Mouse (Mus musculus) forebrain, embryonic 15.5 days (tissue): ENCODE measurements around the gene Gm45716. TPM values are rescaled to one million over a fixed set of nuclear protein-coding genes. Genes with fewer than 3 reads are reported as not detected.

Source experiments
- ATAC-seq: fragments of 200-750 bp; cut with Nextera tagmentation; replicated peaks from 2 replicates; pipeline ENCODE4 v1.8.0; 2017; ENCODE audit warnings: mild to moderate bottlenecking, moderate TSS enrichment, moderate library complexity
- H3K27ac ChIP-seq: fragments of 300-500 bp; sonication (generic); replicated peaks from 2 replicates; pipeline ENCODE4 v1.5.1; 2015; ENCODE audit warnings: mild to moderate bottlenecking, inconsistent platforms
- H3K27me3 ChIP-seq: fragments of 300-500 bp; sonication (generic); 2 replicates; pipeline ENCODE4 v1.6.1; 2015; ENCODE audit warnings: inconsistent platforms
- H3K36me3 ChIP-seq: fragments of 300-500 bp; sonication (generic); 2 replicates; pipeline ENCODE4 v1.6.1; 2015; ENCODE audit warnings: mild to moderate bottlenecking, inconsistent platforms
- H3K4me1 ChIP-seq: fragments of 300-500 bp; sonication (generic); 2 replicates; pipeline ENCODE4 v1.6.1; 2015; ENCODE audit warnings: inconsistent platforms
- H3K4me2 ChIP-seq: fragments of 300-500 bp; sonication (generic); replicated peaks from 2 replicates; pipeline ENCODE4 v1.6.1; 2015; ENCODE audit warnings: mild to moderate bottlenecking, inconsistent platforms
- H3K4me3 ChIP-seq: fragments of 300-500 bp; sonication (generic); 2 replicates; pipeline ENCODE4 v1.5.1; 2015; ENCODE audit warnings: mild to moderate bottlenecking, inconsistent platforms
- H3K9ac ChIP-seq: fragments of 300-500 bp; sonication (generic); replicated peaks from 2 replicates; pipeline ENCODE4 v1.6.1; 2015; ENCODE audit warnings: mild to moderate bottlenecking, inconsistent platforms
- H3K9me3 ChIP-seq: fragments of 300-500 bp; sonication (generic); 2 replicates; pipeline ENCODE4 v1.6.1; 2016; ENCODE audit warnings: inconsistent platforms
- WGBS: fragments of 180-500 bp; shearing (Covaris S2); methylation state at CpG from one replicate; pipeline ENCODE4 v1.1.7; 2015; ENCODE audit warnings: mixed read lengths; 5-methylcytosine and 5-hydroxymethylcytosine counted together
- polyA plus RNA-seq: library from polyadenylated mRNA; unstranded; fragments of >200 nt; fragmentation: Nextera tagmentation; extraction: Ambion mirVana; gene quantifications from 2 replicates; pipeline ENCODE4 v1.2.1, GENCODE M21; 2015

Gene Gm45716
- polyA plus RNA-seq: 18.2 and 19.4 TPM in 2 replicates

- Histone ChIP-seq H3K9me3 (no peaks in the 10 kb centered on the region), H3K36me3 (no peaks in the 10 kb centered on the region), H3K4me1 (no peaks in the 10 kb centered on the region), H3K4me2 (no peak within 1 kb of the TSS), H3K27me3 (no peaks in the 10 kb centered on the region), H3K4me3 (no peak within 1 kb of the TSS), H3K9ac (no peak within 1 kb of the TSS), H3K27ac (no peak within 1 kb of the TSS)
- ATAC-seq: no peak
- 87% methylated on average over 7 of the region's 7 CpGs for WGBS
Observed at GRCm38 (mm10) chr11:90187441-90187840, at the start of gene Gm45716. TSS of gene Gm45716 (plus strand) at chr11:90187683.

DNA sequence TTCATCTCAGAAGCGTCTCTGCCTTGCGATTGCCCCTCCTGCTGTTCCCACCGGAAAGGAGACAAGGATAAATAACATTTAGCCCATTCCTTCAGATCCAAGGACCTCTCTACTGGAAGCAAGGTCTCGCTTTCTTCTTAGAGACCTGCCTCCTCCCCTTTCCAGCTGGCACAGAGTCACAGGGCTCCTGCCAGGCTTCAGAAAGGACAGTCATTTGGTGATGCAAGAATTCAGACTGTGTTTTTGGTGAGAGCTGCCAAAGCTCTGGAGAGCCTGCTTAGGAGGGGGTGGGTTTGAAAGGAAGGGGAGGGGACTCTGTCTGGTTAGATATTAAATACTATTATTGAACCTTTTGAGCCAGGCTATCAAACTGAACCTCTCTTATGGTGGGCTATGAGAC, 45.1 kb upstream of the Gm45716 start:
- H3K4me2 ChIP-seq: no peak overlapping the region
- no peaks in the 10 kb centered on the region for H3K36me3 ChIP-seq
- no peaks in the 10 kb centered on the region for H3K9me3 ChIP-seq
- peaks cover 11% of the 10 kb centered on the region for H3K4me1 ChIP-seq
- no peak overlapping the region for H3K4me3 ChIP-seq
- H3K27me3 ChIP-seq: no peaks in the 10 kb centered on the region
- 0 out of 2 replicates have a peak, but pooled peaks have one; percentile 53 for ATAC-seq
- H3K9ac ChIP-seq: no peak overlapping the region
- WGBS: 37% methylated on average over 4 of the region's 4 CpGs
- no peak overlapping the region for H3K27ac ChIP-seq

DNA sequence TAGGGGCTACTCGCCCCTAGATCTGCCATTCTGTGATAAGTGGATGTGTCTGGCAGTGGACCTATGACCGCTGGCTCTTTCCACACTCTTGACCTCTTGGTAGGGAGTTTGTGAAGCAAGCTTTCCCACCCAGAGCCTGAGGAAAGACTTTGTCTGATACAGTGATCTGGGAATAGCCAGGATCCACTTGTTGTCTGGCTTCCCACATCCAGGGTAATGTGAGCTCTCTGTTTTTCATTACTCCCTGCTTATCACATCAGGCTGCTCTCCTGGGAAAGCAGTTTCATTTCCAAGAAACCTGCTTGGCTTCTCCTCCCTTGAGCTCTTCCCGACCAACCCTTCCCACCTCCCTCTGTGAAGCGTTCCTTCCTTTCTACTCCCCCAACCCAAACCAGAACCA, 44.5 kb upstream of the Gm45716 start:
- Histone ChIP-seq H3K9ac (no peak overlapping the region), H3K4me1 (peaks cover 11% of the 10 kb centered on the region), H3K36me3 (no peaks in the 10 kb centered on the region), H3K27ac (no peak overlapping the region), H3K4me3 (no peak overlapping the region), H3K9me3 (no peaks in the 10 kb centered on the region), H3K4me2 (no peak overlapping the region), H3K27me3 (no peaks in the 10 kb centered on the region)
- WGBS: 81% methylated on average over 4 of the region's 4 CpGs
- ATAC-seq: no peak

DNA sequence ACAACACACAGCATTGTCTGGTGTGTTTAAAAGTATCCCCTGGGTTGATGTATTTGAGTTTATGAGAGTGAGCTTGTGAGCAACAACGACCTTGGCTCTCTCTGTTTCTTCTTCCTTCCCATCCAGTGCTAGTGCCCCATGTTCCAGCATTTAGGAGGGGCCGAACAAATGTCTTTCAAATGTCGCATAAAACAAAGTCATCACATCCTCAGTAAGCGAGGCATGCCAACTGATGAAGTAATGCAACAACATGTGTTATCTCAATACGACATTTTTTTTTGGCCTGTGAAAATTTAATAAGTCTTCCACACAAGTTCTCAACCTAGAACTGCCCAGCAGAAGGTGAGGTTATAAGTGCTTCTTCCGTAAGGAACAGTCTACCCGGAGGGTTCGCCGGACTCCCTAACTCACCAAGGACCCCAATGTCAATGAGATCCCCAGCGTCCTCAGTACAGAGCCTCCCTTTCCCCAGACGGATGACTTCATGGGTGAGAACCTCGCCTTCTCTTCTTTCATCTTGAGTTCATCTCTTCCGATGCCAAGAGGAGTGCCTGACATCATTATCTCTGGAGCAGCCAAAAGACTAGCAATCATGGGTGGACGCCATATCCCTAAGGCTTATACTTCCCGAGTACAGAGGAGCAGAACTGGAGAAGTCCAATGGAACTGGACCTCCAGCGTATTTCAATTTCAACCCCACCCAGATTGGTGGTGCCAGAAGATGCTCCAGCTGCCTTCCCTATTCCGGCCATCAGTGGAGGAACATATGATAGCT, 41.2 kb upstream of the Gm45716 start:
- 93% methylated on average over 17 of the region's 17 CpGs for WGBS
- Histone ChIP-seq H3K36me3 (no peaks in the 10 kb centered on the region), H3K4me1 (peaks cover 11% of the 10 kb centered on the region), H3K9me3 (no peaks in the 10 kb centered on the region), H3K9ac (no peak overlapping the region), H3K4me3 (no peak overlapping the region), H3K27me3 (no peaks in the 10 kb centered on the region), H3K4me2 (no peak overlapping the region), H3K27ac (no peak overlapping the region)
- no peak for ATAC-seq

DNA sequence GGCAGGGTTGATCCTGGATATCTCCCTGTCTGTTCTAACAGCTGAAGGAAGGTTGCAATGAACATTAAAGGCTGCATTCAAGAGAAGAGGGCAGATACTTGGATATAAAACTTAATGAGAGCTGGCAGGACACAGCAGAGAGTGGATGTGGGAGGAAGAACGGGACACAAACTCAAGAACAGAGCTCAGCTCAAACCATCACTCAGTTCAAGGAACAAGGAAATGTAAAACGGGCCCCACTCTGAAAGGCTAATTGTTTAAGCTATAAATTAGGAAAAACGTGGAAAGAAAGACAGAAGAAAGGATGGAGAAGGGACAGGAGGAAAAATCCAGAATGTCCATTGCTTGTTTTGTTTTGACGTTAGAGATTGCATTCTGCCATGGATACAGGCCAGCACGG, 32.4 kb upstream of the Gm45716 start:
- 19% methylated on average over 5 of the region's 5 CpGs for WGBS
- ATAC-seq: no peak

DNA sequence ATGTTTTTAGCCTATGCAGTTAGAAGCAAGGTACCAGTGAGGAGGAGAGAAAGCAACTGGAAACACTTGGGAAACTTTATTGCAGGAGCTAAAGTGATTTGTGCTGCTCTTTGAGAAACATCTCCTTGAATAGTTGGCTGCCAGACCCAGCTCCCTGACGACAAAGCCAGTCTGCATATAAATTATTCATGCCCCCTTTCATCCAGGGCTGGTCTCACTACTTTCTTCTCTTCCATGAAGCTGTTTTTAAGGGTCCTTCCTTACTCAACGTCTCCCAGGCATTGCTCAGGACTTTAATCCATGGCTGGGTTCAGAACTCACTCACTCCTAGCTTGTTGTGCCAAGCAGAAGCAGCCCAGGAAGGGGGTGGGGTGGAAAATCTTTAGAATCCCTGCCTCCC, 32.0 kb upstream of the Gm45716 start:
- Histone ChIP-seq H3K9ac (no peak overlapping the region), H3K4me2 (no peak overlapping the region), H3K9me3 (no peaks in the 10 kb centered on the region), H3K4me3 (no peak overlapping the region), H3K36me3 (no peaks in the 10 kb centered on the region), H3K27ac (peak overlapping the region; percentile 54; the same call in 1 of the 2 replicates), H3K4me1 (peaks cover 8% of the 10 kb centered on the region; the same call in 1 of the 2 replicates), H3K27me3 (no peaks in the 10 kb centered on the region)
- 0 out of 2 replicates have a peak, but pooled peaks have one; percentile 55 for ATAC-seq
- 4% methylated on average over 2 of the region's 2 CpGs for WGBS

More for the DNA sequence above, 32.4 kb upstream of the Gm45716 start:
- Histone ChIP-seq H3K4me2 (no peak overlapping the region), H3K36me3 (no peaks in the 10 kb centered on the region), H3K4me3 (no peak overlapping the region), H3K27me3 (no peaks in the 10 kb centered on the region), H3K27ac (peak overlapping the region; percentile 54; the same call in 1 of the 2 replicates), H3K9me3 (no peaks in the 10 kb centered on the region), H3K4me1 (peaks cover 8% of the 10 kb centered on the region; the same call in 1 of the 2 replicates), H3K9ac (no peak overlapping the region)

DNA sequence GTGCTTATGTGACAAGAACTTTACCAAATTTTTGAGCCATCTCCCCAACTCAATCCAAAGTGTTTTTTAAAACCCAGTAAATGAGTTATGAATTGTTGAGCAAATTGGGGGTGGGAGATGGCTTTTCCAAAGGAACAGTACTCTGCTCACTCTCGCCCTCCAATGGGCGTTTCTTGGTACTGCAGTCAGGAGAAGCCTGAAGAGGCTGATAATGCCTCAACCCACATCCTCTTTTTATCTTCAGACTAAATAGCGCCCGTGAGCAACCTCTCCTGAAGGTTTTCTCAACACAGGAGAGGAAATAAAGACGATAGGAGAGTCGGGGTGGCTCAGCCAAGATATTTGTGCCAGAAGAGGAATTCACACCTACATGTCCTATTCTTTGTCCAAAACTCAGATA, 19.7 kb upstream of the Gm45716 start:
- H3K4me3 ChIP-seq: no peak overlapping the region
- no peaks in the 10 kb centered on the region for H3K36me3 ChIP-seq
- no peak overlapping the region for H3K4me2 ChIP-seq
- H3K9ac ChIP-seq: no peak overlapping the region
- peaks cover 3% of the 10 kb centered on the region for H3K4me1 ChIP-seq
- no peak overlapping the region for H3K27ac ChIP-seq
- H3K9me3 ChIP-seq: no peaks in the 10 kb centered on the region
- no peaks in the 10 kb centered on the region for H3K27me3 ChIP-seq
- 37% methylated on average over 6 of the region's 6 CpGs for WGBS
- ATAC-seq: no peak

GRCm38 (mm10) chr11:90168338-90169065, 19.0 kb upstream of the Gm45716 start:
- ATAC-seq: no peak
- H3K27me3 ChIP-seq: no peaks in the 10 kb centered on the region
- H3K36me3 ChIP-seq: no peaks in the 10 kb centered on the region
- no peak overlapping the region for H3K4me2 ChIP-seq
- 85% methylated on average over 10 of the region's 10 CpGs for WGBS
- H3K4me3 ChIP-seq: no peak overlapping the region
- H3K9ac ChIP-seq: no peak overlapping the region
- H3K4me1 ChIP-seq: peaks cover 3% of the 10 kb centered on the region
- H3K27ac ChIP-seq: no peak overlapping the region
- H3K9me3 ChIP-seq: no peaks in the 10 kb centered on the region

DNA sequence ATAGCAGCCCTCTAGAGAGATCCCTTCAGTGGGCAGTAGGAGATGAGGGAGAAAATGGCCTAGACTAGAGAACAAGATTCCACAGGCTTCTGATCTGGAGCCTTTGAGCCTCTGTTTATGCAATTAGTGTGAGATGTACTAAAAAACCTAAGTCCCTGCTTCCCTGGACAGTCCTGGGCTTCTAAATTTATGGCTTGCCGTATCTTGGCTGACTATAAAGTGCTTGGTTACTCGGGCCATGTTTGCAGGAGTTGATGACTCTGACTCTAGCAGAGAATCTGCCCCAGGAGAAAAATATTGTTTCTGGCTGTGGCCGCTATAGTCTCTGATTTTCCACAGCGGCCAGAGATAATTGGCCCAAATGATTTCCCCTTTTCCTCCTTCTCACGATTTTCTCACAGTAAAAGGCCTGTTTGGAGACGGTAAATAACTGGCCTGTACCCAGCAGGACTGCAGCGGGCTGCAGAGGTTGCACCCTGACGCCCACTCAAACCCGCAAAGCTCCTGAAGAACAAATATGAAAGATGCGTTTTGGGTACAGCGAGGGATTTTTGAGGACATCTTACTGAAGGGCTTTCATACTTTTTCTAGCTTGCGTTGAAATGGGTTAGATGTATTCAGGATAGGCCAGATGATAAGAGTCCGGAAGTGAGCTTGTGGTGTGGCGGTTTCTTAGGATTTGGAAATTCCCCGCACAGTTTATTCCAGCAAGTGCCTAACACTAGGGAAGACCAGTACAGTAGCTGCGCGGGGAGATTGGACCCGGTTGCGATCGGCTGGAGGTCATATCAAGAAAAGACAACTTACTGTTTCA, 18.1 kb upstream of the Gm45716 start:
- H3K27ac ChIP-seq: no peak overlapping the region
- peak; percentile 63; the same call in 1 of the 2 replicates for ATAC-seq
- H3K27me3 ChIP-seq: no peaks in the 10 kb centered on the region
- H3K4me1 ChIP-seq: peaks cover 3% of the 10 kb centered on the region
- peak overlapping the region; percentile 32 for H3K4me3 ChIP-seq
- H3K36me3 ChIP-seq: no peaks in the 10 kb centered on the region
- 0 out of 2 replicates have a peak overlapping the region, but pooled peaks have one; percentile 23 for H3K9ac ChIP-seq
- peak overlapping the region; percentile 44 for H3K4me2 ChIP-seq
- no peaks in the 10 kb centered on the region for H3K9me3 ChIP-seq
- WGBS: 60% methylated on average over 20 of the region's 20 CpGs

DNA sequence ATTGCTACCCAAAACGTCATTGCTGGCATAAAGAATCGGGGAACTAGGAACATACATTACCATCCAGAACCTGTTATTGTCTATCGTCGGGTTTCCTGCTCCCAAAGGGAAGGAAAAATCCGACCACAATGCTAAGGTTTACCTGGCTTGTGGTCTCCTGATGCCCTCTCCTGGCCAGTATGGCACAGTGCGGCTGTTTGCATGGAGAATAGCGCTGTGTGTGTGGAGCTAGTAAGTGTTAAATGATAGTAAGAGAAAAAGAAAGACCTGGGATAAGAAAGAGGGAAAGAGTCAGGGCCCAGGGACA, 17.5 kb upstream of the Gm45716 start:
- peak overlapping the region; percentile 32 for H3K4me3 ChIP-seq
- H3K4me1 ChIP-seq: peaks cover 3% of the 10 kb centered on the region
- H3K27me3 ChIP-seq: no peaks in the 10 kb centered on the region
- under 1% methylated on average over 7 of the region's 7 CpGs for WGBS
- H3K36me3 ChIP-seq: no peaks in the 10 kb centered on the region
- H3K27ac ChIP-seq: no peak overlapping the region
- peak; percentile 95 for ATAC-seq
- H3K9ac ChIP-seq: 0 out of 2 replicates have a peak overlapping the region, but pooled peaks have one; percentile 23
- no peaks in the 10 kb centered on the region for H3K9me3 ChIP-seq
- peak overlapping the region; percentile 44 for H3K4me2 ChIP-seq

- H3K36me3 ChIP-seq: no peaks in the 10 kb centered on the region
- WGBS: 78% methylated on average over 6 of the region's 6 CpGs
- H3K4me3 ChIP-seq: no peak overlapping the region
- H3K9me3 ChIP-seq: no peaks in the 10 kb centered on the region
- H3K4me1 ChIP-seq: peaks cover 3% of the 10 kb centered on the region
- no peak overlapping the region for H3K4me2 ChIP-seq
- H3K27me3 ChIP-seq: no peaks in the 10 kb centered on the region
- no peak overlapping the region for H3K9ac ChIP-seq
- no peak overlapping the region for H3K27ac ChIP-seq
- ATAC-seq: no peak
Observed at GRCm38 (mm10) chr11:90172331-90172730, 15.2 kb upstream of the Gm45716 start.
